Mouse (Mus musculus) Patski (cell line): ENCODE results near the gene Tead4. TPM values are rescaled to one million over a fixed set of nuclear protein-coding genes. Genes with fewer than 3 reads are reported as not detected.

ENCODE experiments used
- ATAC-seq: fragments of 100-300 bp; one replicate; pipeline ENCODE4 v1.8.0; 2021
- CTCF ChIA-PET: fragments of 350-600 bp; sonication (Branson Sonifier 250); formaldehyde crosslinking; loops from one replicate; lab custom pipeline; 2022; ENCODE audit warnings: inconsistent platforms; lab: Charles Lee
- POLR2A ChIA-PET: fragments of 350-600 bp; sonication (Branson Sonifier 250); formaldehyde crosslinking; loops from one replicate; lab custom pipeline; 2022; ENCODE audit warnings: antibody characterized with exemption, inconsistent platforms; lab: Charles Lee
- DNase-seq: peaks from one replicate; pipeline ENCODE4 v3.0.0-alpha.2; 2011; ENCODE audit warnings: low read depth, low spot score
- H3K27me3 ChIP-seq: fragments of 371-371 bp; one replicate; pipeline ENCODE4 v1.5.1; 2021
- CTCF ChIP-seq: fragments of 100-300 bp; IDR thresholded peaks from one replicate; pipeline ENCODE4 v1.5.1; 2021
- in situ Hi-C: fragments of 300-500 bp; cut with MboI; formaldehyde crosslinking; loops from 3 replicates; pipeline ENCODE4 v1.11.1; 2018; ENCODE audit warnings: low pct_unique_long_range_greater_than_20kb, mixed read lengths
- polyA plus RNA-seq: library from polyadenylated mRNA; unstranded; gene quantifications from one replicate; pipeline ENCODE4 v1.2.3, GENCODE M21; 2021

The Tead4 gene
- polyA plus RNA-seq, 1 experiment from 2014 or later = 6.1 TPM

DNA sequence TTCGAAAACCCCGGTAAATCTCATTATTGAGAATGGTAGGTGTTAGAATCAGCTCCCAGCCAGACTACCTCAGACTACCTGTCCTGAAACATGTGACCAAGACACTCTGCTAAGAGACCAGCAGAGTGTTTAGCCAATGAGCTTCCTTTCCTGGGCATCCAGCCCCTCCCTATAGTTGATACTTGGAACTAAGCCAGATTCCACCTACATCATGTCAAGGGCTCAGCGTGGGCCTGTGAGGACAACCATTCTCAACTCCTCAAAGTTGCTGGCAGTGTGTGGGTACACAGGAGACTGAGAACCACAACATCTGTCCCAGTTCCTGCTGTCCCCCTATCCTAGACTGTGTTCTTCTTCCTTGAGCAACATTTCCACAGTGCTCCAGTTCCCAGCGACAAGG lies 45.3 kb downstream of the Tead4 start:
- POLR2A ChIA-PET = interaction anchor here (1.0 kb wide), 1 partner anchor 15 kb away, joined by 3 read pairs; no protein-coding TSS in a partner anchor
- ATAC-seq (peak; percentile 58), DNase-seq (no peak)
- TF ChIP-seq CTCF = no peak
- CTCF ChIA-PET = interaction anchor here (0.8 to 1.5 kb wide), 5 partner anchors 9 to 52 kb away, joined by 3 to 5 read pairs (median 3); no protein-coding TSS in a partner anchor
- in situ Hi-C loops = no loop called here
- H3K27me3 ChIP-seq = no peaks in the 10 kb centered on the region

DNA sequence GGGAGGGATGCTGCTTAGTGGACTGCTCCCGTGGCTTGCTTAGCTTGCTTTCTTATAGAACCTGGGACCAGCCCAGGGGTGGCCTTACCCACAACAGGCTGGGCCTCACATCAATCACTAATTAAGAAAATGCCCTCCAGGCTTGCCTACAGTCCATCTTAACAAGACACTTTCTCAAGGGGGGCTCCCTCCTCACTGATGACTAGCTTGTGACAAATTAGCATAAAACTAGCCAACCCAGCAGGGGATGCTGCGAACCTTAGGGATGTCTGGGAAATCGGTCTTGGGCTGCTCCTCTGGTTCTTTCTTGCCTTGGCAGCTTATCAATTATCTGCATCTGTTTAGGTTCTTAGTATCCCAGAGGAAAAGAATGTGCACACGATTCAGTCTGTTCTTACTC lies 46.1 kb downstream of the Tead4 start:
- POLR2A ChIA-PET = interaction anchor here (1.0 kb wide), 1 partner anchor 16 kb away, joined by 3 read pairs; no protein-coding TSS in a partner anchor
- DNase-seq (no peak), ATAC-seq (no peak)
- TF ChIP-seq CTCF = no peak
- in situ Hi-C loops = no loop called here
- CTCF ChIA-PET = interaction anchor here (0.8 to 1.5 kb wide), 5 partner anchors 10 to 53 kb away, joined by 3 to 5 read pairs (median 3); no protein-coding TSS in a partner anchor
- H3K27me3 ChIP-seq = no peaks in the 10 kb centered on the region

DNA sequence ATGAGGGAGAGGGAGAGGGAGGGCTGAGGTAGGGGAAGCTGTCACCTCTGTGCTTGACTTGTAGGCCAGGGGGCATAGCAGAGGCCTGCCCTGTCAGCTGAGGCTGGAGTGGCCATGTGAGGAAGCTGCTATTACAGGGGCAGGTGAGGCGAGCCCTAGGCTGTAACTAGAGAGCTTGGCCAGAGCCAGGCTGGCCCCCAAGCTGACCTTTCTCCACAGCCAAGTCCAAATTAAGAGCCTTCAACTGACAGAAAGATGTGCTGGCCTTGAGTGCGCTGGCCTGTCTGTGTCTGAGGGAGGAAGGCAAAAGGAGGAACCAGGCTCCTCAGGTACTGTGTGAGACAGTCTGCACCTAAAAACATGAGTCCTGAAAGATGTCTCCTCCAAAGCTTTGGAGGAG lies 47.5 kb downstream of the Tead4 start:
- TF ChIP-seq CTCF = no peak
- ATAC-seq (no peak), DNase-seq (no peak)
- CTCF ChIA-PET = interaction anchor here (1.0 to 1.4 kb wide), 3 partner anchors 9 to 46 kb away, joined by 3 read pairs; no protein-coding TSS in a partner anchor
- no peaks in the 10 kb centered on the region for H3K27me3 ChIP-seq
- in situ Hi-C loops = no loop called here
- POLR2A ChIA-PET = no interaction called here

DNA sequence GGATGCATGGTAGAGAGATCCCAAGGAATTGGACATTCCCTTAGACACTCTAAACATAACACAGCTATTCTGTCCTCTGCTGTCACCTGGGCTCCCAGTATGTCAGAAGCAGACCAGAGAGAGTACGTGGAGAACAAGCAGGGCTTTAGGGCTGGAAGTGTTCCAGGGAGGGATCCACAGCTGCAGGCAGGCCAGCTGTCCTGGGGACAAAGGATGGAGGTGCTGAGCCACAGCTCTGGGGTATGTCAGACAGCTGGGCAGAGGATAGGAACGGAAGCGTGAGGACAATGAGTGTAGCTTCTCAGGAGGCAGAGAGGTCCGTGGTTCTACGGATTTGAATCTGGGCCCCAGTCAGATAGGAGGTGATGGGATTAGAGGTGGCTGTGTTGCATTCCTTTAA lies 50.0 kb downstream of the Tead4 start:
- POLR2A ChIA-PET = no interaction called here
- CTCF ChIA-PET = no interaction called here
- ATAC-seq (no peak), DNase-seq (no peak)
- in situ Hi-C loops = no loop called here
- no peak for TF ChIP-seq CTCF
- H3K27me3 ChIP-seq = no peaks in the 10 kb centered on the region

DNA sequence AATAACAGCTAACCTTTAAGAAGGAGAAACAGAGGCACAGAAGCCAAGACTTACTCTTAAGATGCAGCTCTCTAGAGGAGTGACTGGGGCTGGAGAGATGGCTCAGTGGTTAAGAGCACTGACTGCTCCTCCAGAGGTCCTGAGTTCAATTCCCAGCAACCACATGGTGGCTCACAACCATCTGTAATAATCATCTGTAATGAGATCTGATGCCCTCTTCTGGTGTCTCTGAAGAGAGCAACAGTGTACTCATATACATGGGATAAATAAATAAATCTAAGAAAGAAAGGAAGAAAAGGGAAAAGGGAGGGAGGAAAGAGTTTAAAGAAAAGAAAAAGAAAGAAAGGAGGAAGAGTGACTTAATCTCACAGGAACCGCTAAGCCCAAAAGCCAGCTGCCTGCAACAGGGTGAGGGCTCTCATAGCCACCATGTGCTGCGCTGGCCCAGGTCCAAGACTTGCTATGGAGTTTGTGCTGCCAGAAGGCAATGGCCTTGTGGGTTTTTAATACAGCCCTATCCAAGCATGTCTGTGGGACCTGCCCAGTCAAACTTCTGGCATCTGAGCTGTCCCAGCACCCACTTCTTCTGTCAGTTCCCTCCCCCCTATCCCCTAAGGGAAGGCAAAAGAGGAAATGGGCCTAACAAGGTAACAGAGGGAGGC lies 63.4 kb downstream of the Tead4 start:
- DNase-seq = no peak
- in situ Hi-C loops = no loop called here
- POLR2A ChIA-PET = interaction anchor here (0.6 kb wide), 1 partner anchor 37 kb away, joined by 3 read pairs; no protein-coding TSS in a partner anchor
- H3K27me3 ChIP-seq = no peaks in the 10 kb centered on the region
- peak; percentile 68 for TF ChIP-seq CTCF
- CTCF ChIA-PET = interaction anchor here (0.7 to 1.9 kb wide), 7 partner anchors 9 to 70 kb away, joined by 3 to 8 read pairs (median 3); no protein-coding TSS in a partner anchor
- no peak for ATAC-seq

DNA sequence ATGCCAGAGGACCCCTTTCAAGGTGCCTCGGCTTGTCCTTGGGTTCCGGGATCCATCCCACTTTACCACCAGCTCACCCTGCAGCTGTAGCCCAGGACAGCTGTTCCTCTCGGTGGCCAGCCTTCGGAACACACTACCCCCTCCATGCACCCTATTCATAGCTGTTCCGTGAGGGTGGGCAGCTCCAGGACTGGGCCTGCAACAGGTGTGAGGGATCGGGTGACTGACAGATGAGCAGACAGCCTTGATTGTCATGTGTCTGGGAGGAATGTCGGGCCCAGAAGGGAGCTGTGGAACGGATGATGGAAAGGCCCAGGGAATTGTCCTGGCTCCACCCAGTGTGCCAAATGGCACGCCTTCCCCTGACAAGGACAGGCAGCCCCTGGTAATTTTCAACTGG lies 64.0 kb downstream of the Tead4 start:
- H3K27me3 ChIP-seq = no peaks in the 10 kb centered on the region
- POLR2A ChIA-PET = no interaction called here
- ATAC-seq (no peak), DNase-seq (no peak)
- in situ Hi-C loops = no loop called here
- no peak for TF ChIP-seq CTCF
- CTCF ChIA-PET = interaction anchor here (0.7 to 1.9 kb wide), 6 partner anchors 10 to 71 kb away, joined by 3 to 8 read pairs (median 3); no protein-coding TSS in a partner anchor

DNA sequence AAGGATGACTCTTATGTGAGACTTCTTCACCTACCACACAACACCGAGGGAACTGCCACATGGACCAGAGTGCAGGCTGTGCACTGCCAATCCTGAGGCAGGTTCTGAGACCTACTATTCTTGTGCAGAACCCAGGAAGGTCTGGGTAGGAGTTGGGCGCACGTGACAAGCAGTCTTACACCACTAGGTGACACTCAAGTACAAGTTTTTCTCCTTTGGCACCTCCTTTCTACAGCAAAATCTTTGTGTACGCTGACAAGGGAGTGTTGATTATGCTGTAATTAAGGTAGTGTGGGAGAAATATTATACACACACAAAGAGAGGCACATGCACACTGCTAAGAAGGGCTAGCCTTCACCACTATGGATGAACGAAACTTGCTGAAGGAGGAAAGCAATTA lies 66.4 kb downstream of the Tead4 start:
- ChIA-PET CTCF (interaction anchor here (0.9 to 1.7 kb wide), 3 partner anchors 67 to 188 kb away, joined by 3 to 8 read pairs (median 6); partner anchors contain the start of gene Tead4), POLR2A (no interaction called here)
- peak; percentile 73 for TF ChIP-seq CTCF
- no peaks in the 10 kb centered on the region for H3K27me3 ChIP-seq
- in situ Hi-C loops = no loop called here
- ATAC-seq (no peak), DNase-seq (no peak)

DNA sequence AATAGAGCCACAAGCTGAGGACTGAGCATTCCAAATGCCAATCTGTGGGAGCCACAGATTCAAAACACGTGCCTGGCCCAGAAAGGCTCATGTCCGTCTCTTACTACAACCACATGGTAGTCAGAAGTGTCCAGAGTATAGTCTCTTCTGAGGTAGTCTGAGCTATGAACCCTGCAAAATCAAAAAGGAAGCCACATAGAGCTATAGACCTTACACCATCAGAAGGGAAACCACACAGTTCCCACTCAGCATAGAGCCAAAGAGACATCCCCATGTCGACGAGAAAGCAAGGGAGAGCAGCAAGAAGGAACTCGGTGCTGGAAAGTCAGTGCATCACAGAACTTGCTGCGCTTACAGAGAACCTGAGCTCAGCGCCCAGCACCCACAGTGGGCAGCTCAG lies 68.4 kb downstream of the Tead4 start:
- ChIA-PET CTCF (interaction anchor here (0.7 to 1.6 kb wide), 8 partner anchors 10 to 127 kb away, joined by 3 to 5 read pairs (median 3); no protein-coding TSS in a partner anchor), POLR2A (interaction anchor here (0.5 to 0.6 kb wide), 2 partner anchors 13 to 75 kb away, joined by 3 read pairs; no protein-coding TSS in a partner anchor)
- DNase-seq = no peak

DNA sequence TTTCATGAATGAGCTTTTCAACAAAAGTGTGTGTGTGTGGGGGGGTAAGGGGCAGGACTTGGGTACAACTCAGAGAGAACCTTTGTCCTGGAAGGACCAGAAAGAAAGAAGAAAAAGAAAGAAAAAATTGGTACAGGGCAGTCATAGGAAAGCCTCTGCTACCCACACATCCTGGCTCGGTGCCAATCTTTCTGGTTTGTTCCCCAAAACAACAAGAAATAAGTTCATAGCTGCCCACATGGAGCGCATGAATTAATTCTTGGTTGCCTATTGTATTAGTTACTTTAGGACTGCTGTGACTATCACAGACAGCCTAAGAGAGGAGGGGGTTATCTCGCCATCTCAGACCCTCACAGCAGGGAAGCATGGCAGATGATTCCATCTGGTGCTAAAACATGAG lies 68.9 kb downstream of the Tead4 start:
- in situ Hi-C loops = no loop called here
- ChIA-PET POLR2A (interaction anchor here (0.5 to 0.6 kb wide), 3 partner anchors 13 to 124 kb away, joined by 3 read pairs; partner anchors contain the start of gene Tulp3), CTCF (interaction anchor here (0.9 to 1.6 kb wide), 7 partner anchors 12 to 128 kb away, joined by 3 to 5 read pairs (median 3); no protein-coding TSS in a partner anchor)
- H3K27me3 ChIP-seq = no peaks in the 10 kb centered on the region
- ATAC-seq (no peak), DNase-seq (no peak)
- TF ChIP-seq CTCF = no peak

More for the DNA sequence above, 68.4 kb downstream of the Tead4 start:
- H3K27me3 ChIP-seq = no peaks in the 10 kb centered on the region
- in situ Hi-C loops = no loop called here
- no peak for ATAC-seq
- TF ChIP-seq CTCF = no peak

DNA sequence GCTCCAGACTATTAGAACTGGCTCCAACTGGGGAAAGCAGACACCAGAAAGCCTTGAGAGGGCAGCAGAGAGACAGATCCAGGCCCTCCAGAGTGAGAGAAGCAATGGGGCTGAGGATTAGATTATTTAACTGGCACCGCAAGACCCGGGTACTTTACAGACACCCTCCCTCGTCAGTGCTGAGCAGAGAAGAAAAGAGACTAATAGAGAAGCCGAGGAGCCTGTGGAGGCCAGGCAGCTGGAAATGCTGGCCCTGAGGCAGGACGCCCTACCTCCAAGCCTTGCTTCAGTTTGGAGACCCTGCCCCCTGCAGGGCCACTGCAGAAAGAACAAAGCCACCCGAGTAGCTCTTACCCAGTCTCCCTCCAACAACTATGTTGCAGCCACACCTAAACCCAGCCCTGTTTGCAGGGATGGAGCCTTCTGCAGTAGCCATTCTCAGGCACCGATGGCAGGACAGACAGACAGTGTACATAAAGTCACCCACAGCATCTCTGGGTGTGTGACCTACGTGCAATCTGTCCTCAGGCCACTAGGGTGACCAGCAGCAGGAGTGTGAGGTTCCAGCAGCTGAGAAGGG lies 73.1 kb downstream of the Tead4 start:
- peak; percentile 49 for TF ChIP-seq CTCF
- POLR2A ChIA-PET = no interaction called here
- ATAC-seq = no peak
- CTCF ChIA-PET = interaction anchor here (1.2 kb wide), 1 partner anchor 79 kb away, joined by 3 read pairs; no protein-coding TSS in a partner anchor
- DNase-seq = no peak
- in situ Hi-C loops = no loop called here
- no peaks in the 10 kb centered on the region for H3K27me3 ChIP-seq
